Mouse (Mus musculus) hindbrain, embryonic 11.5 days (tissue): ENCODE measurements around the gene Pmm2. TPM values are rescaled to one million over a fixed set of nuclear protein-coding genes. Genes with fewer than 3 reads are reported as not detected.

Source experiments
- ATAC-seq: fragments of 200-750 bp; cut with Nextera tagmentation; 2 replicates; pipeline ENCODE4 v1.8.0; 2017; ENCODE audit warnings: mild to moderate bottlenecking, moderate TSS enrichment, moderate library complexity; ENCODE audit not compliant: low FRiP score
- DNase-seq: peaks from one replicate; pipeline ENCODE4 v3.0.0-alpha.2; 2015; ENCODE audit warnings: low spot score
- H3K27ac ChIP-seq: fragments of 300-500 bp; sonication (generic); 2 replicates; pipeline ENCODE4 v1.5.1; 2014; ENCODE audit warnings: mild to moderate bottlenecking, low read depth, low read length
- H3K27me3 ChIP-seq: fragments of 300-500 bp; sonication (generic); 2 replicates; pipeline ENCODE4 v1.6.1; 2014; ENCODE audit warnings: mild to moderate bottlenecking, low read length, moderate library complexity, mixed read lengths; ENCODE audit not compliant: control insufficient read depth, insufficient read depth
- H3K36me3 ChIP-seq: fragments of 300-500 bp; sonication (generic); 2 replicates; pipeline ENCODE4 v1.6.1; 2014; ENCODE audit warnings: mild to moderate bottlenecking, low read length, moderate library complexity, mixed read lengths; ENCODE audit not compliant: control insufficient read depth, insufficient read depth
- H3K4me1 ChIP-seq: fragments of 300-500 bp; sonication (generic); replicated peaks from 2 replicates; pipeline ENCODE4 v1.6.1; 2014; ENCODE audit warnings: low read length, mixed read lengths; ENCODE audit not compliant: control insufficient read depth, insufficient read depth
- H3K4me2 ChIP-seq: fragments of 300-500 bp; sonication (generic); replicated peaks from 2 replicates; pipeline ENCODE4 v1.6.1; 2014; ENCODE audit warnings: mild to moderate bottlenecking, low read depth, low read length
- H3K4me3 ChIP-seq: fragments of 300-500 bp; sonication (generic); 2 replicates; pipeline ENCODE4 v1.5.1; 2014; ENCODE audit warnings: low read depth, low read length
- H3K9ac ChIP-seq: fragments of 300-500 bp; sonication (generic); 2 replicates; pipeline ENCODE4 v1.6.1; 2014; ENCODE audit warnings: low read depth, low read length
- H3K9me3 ChIP-seq: fragments of 300-500 bp; sonication (generic); 2 replicates; pipeline ENCODE4 v1.6.1; 2016; ENCODE audit warnings: low read length; ENCODE audit not compliant: control insufficient read depth
- WGBS: fragments of 180-500 bp; shearing (Covaris S2); extraction: QIAGEN DNeasy Blood & Tissue Kit; methylation state at CpG from one replicate; pipeline ENCODE4 v1.1.7; 2014; 5-methylcytosine and 5-hydroxymethylcytosine counted together
- polyA plus RNA-seq: library from polyadenylated mRNA; unstranded; fragments of >200 nt; fragmentation: Nextera tagmentation; extraction: Ambion mirVana; gene quantifications from 2 replicates; pipeline ENCODE4 v1.2.1, GENCODE M21; 2014

The Pmm2 gene
- polyA plus RNA-seq, 1 experiment from 2014 or later, result 43.3 TPM

GRCm38 (mm10) chr16:8671551-8672349 lies 34.3 kb downstream of the Pmm2 start, which contains the start of gene Carhsp1:
Carhsp1 (minus strand) TSS chr16:8672155.
- Histone ChIP-seq H3K9me3 (no peaks in the 10 kb centered on the region), H3K27ac (peak within 1 kb of the TSS; percentile 79), H3K4me3 (peak within 1 kb of the TSS; percentile 71), H3K4me2 (peak within 1 kb of the TSS; percentile 62), H3K36me3 (no peaks in the 10 kb centered on the region), H3K9ac (peak within 1 kb of the TSS; percentile 83), H3K4me1 (peaks cover 8% of the 10 kb centered on the region; the same call in 1 of the 2 replicates), H3K27me3 (no peaks in the 10 kb centered on the region; the same call in 1 of the 2 replicates)
- whole genome bisulfite sequencing, result under 1% methylated on average over 67 of the region's 67 CpGs
- DNase-seq (peak; percentile 97), ATAC-seq (peak; percentile 91)

DNA sequence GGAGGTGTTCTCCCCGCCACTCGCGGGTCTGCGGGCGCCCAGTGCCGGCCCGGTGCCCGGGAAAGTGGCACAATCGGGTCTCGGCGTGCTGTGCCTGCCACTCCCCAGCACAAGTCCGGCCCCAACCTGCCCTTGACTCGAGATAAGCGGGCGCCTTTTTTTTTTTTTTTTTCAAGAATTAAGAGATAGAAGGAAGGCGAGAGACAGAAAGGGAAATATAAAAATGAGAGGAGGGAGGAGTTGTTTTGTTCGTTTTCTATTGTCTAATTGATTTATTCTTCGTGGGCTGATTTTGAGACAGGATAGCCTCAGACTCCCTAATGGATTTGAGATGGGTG lies 34.8 kb downstream of the Pmm2 start:
- under 1% methylated on average over 18 of the region's 18 CpGs for WGBS
- Histone ChIP-seq H3K4me1 (peaks cover 8% of the 10 kb centered on the region; the same call in 1 of the 2 replicates), H3K9ac (peak overlapping the region; percentile 83; the same call in 1 of the 2 replicates), H3K4me2 (peak overlapping the region; percentile 62), H3K9me3 (no peaks in the 10 kb centered on the region), H3K27me3 (no peaks in the 10 kb centered on the region; the same call in 1 of the 2 replicates), H3K27ac (no peak overlapping the region), H3K4me3 (peak overlapping the region; percentile 71), H3K36me3 (no peaks in the 10 kb centered on the region)
- ATAC-seq (no peak), DNase-seq (no peak)

DNA sequence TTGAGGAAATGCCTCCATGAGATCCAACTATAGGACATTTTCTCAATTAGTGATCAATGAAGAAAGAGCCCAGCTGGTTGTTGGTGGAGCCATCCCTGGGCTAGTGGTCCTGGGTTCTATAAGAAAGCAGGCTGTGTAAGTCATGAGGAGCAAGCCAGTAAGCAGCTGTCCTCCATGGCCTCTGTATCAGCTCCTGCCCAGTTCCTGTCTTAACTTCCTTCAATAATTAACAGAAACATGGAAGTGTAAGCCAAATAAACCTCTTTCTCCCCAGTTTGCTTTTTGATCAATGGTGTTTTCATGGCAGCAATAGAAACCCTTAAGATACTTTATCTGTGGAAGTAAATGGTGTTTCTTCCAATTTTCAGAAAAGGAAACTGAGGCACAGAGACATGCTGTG lies 35.3 kb downstream of the Pmm2 start:
- Histone ChIP-seq H3K36me3 (no peaks in the 10 kb centered on the region), H3K9ac (no peak overlapping the region), H3K4me1 (peaks cover 8% of the 10 kb centered on the region; the same call in 1 of the 2 replicates), H3K4me3 (no peak overlapping the region), H3K9me3 (no peaks in the 10 kb centered on the region), H3K4me2 (no peak overlapping the region), H3K27me3 (no peaks in the 10 kb centered on the region; the same call in 1 of the 2 replicates), H3K27ac (no peak overlapping the region)
- DNase-seq, result no peak
- ATAC-seq, result no peak

GRCm38 (mm10) chr16:8673343-8673742 lies 35.9 kb downstream of the Pmm2 start:
- Histone ChIP-seq H3K27ac (no peak overlapping the region), H3K36me3 (no peaks in the 10 kb centered on the region), H3K27me3 (no peaks in the 10 kb centered on the region; the same call in 1 of the 2 replicates), H3K9ac (no peak overlapping the region), H3K4me2 (no peak overlapping the region), H3K9me3 (no peaks in the 10 kb centered on the region), H3K4me3 (no peak overlapping the region), H3K4me1 (peaks cover 5% of the 10 kb centered on the region; the same call in 1 of the 2 replicates)
- ATAC-seq (no peak), DNase-seq (no peak)
- 73% methylated on average over 6 of the region's 6 CpGs for WGBS

- peak; percentile 85 for DNase-seq
- Histone ChIP-seq H3K4me1 (peaks cover 5% of the 10 kb centered on the region; the same call in 1 of the 2 replicates), H3K9me3 (no peaks in the 10 kb centered on the region), H3K4me2 (no peak overlapping the region), H3K27ac (no peak overlapping the region), H3K36me3 (no peaks in the 10 kb centered on the region), H3K4me3 (no peak overlapping the region), H3K9ac (no peak overlapping the region), H3K27me3 (no peaks in the 10 kb centered on the region; the same call in 1 of the 2 replicates)
- ATAC-seq, result no peak
- 4% methylated on average over 8 of the region's 8 CpGs for WGBS
Observed at GRCm38 (mm10) chr16:8674165-8674564, 36.7 kb downstream of the Pmm2 start.

DNA sequence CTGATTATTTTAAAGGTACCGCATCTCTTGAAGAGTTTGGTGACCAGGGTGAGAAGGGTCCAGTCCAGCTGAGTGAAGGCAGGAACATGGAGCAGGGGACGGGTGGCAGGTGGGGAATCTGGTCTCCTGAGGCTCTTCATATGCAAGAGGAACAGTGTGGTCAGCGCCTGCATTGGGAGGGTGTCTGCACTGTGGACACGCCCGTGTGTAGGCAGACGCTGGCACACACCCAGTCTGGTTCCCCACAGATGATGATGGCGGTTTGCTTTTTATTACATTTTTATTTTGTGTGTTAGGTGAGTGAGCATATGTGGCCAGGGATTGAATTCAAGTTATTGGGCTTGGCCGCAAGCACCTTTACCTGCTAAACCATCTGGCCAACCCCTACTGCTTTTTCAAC lies 38.1 kb downstream of the Pmm2 start:
- H3K4me2 ChIP-seq, result no peak overlapping the region
- no peak overlapping the region for H3K9ac ChIP-seq
- H3K4me3 ChIP-seq, result no peak overlapping the region
- DNase-seq, result no peak
- no peak for ATAC-seq
- H3K4me1 ChIP-seq, result no peaks in the 10 kb centered on the region
- no peaks in the 10 kb centered on the region for H3K9me3 ChIP-seq
- no peaks in the 10 kb centered on the region for H3K36me3 ChIP-seq
- 86% methylated on average over 8 of the region's 8 CpGs for WGBS
- no peak overlapping the region for H3K27ac ChIP-seq
- H3K27me3 ChIP-seq, result no peaks in the 10 kb centered on the region; the same call in 1 of the 2 replicates

GRCm38 (mm10) chr16:8676228-8676627 lies 38.8 kb downstream of the Pmm2 start:
- Histone ChIP-seq H3K4me3 (no peak overlapping the region), H3K9me3 (no peaks in the 10 kb centered on the region), H3K4me1 (no peaks in the 10 kb centered on the region), H3K27ac (no peak overlapping the region), H3K27me3 (no peaks in the 10 kb centered on the region; the same call in 1 of the 2 replicates), H3K36me3 (no peaks in the 10 kb centered on the region), H3K9ac (no peak overlapping the region), H3K4me2 (no peak overlapping the region)
- DNase-seq (no peak), ATAC-seq (no peak)
- 87% methylated on average over 2 of the region's 2 CpGs for WGBS

- Histone ChIP-seq H3K36me3 (no peaks in the 10 kb centered on the region), H3K27me3 (no peaks in the 10 kb centered on the region; the same call in 1 of the 2 replicates), H3K9me3 (no peaks in the 10 kb centered on the region), H3K4me2 (no peak overlapping the region), H3K27ac (no peak overlapping the region), H3K4me3 (no peak overlapping the region), H3K4me1 (no peaks in the 10 kb centered on the region), H3K9ac (no peak overlapping the region)
- 58% methylated on average over 4 of the region's 4 CpGs for WGBS
- ATAC-seq (no peak), DNase-seq (peak; percentile 80)
Observed at GRCm38 (mm10) chr16:8676800-8677199, 39.3 kb downstream of the Pmm2 start.

DNA sequence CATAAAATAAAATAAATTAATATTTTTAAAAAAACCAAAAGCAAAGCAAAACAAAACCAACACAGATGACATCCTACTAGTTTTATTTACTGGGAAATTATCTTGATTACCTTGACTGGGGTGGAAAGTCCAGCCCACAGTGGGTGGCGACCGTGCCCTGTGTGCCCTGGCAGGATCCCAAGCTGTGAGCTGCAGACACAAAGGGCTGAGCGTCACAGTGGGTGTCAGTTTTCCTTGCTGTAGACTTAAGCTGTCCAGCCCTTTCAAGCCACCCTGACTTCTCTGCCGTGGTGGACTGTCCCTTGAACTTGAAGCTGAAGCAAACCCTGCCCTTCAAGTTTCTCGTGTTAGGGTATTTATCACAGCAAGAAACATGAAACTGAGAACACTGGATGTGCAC lies 40.6 kb downstream of the Pmm2 start:
- no peak overlapping the region for H3K4me3 ChIP-seq
- no peak overlapping the region for H3K4me2 ChIP-seq
- no peaks in the 10 kb centered on the region for H3K36me3 ChIP-seq
- H3K27ac ChIP-seq, result no peak overlapping the region
- no peaks in the 10 kb centered on the region; the same call in 1 of the 2 replicates for H3K27me3 ChIP-seq
- no peaks in the 10 kb centered on the region for H3K4me1 ChIP-seq
- ATAC-seq, result no peak
- H3K9ac ChIP-seq, result no peak overlapping the region
- DNase-seq, result no peak
- 57% methylated on average over 5 of the region's 5 CpGs for WGBS
- no peaks in the 10 kb centered on the region for H3K9me3 ChIP-seq
